Mouse (Mus musculus) neural tube, embryonic 14.5 days (tissue): ENCODE measurements around the gene Mark1. TPM values are rescaled to one million over a fixed set of nuclear protein-coding genes. Genes with fewer than 3 reads are reported as not detected.

Source experiments
- ATAC-seq: fragments of 200-750 bp; cut with Nextera tagmentation; 2 replicates; pipeline ENCODE4 v1.8.0; 2017; ENCODE audit warnings: low read depth, mild to moderate bottlenecking, moderate TSS enrichment, moderate library complexity
- H3K27ac ChIP-seq: fragments of 300-500 bp; sonication (generic); 2 replicates; pipeline ENCODE4 v1.5.1; 2014; ENCODE audit warnings: low read depth, mild to moderate bottlenecking, control low read depth, low read length, moderate library complexity, mixed read lengths
- H3K27me3 ChIP-seq: fragments of 300-500 bp; sonication (generic); 2 replicates; pipeline ENCODE4 v1.6.1; 2014; ENCODE audit warnings: low read length; ENCODE audit not compliant: control insufficient read depth, insufficient read depth
- H3K36me3 ChIP-seq: fragments of 300-500 bp; sonication (generic); 2 replicates; pipeline ENCODE4 v1.6.1; 2014; ENCODE audit warnings: low read length, mixed read lengths; ENCODE audit not compliant: control insufficient read depth, insufficient read depth
- H3K4me1 ChIP-seq: fragments of 300-500 bp; sonication (generic); 2 replicates; pipeline ENCODE4 v1.6.1; 2014; ENCODE audit warnings: low read length; ENCODE audit not compliant: control insufficient read depth, insufficient read depth
- H3K4me2 ChIP-seq: fragments of 300-500 bp; sonication (generic); 2 replicates; pipeline ENCODE4 v1.6.1; 2014; ENCODE audit warnings: mild to moderate bottlenecking, low read depth, low read length, control low read depth
- H3K4me3 ChIP-seq: fragments of 300-500 bp; sonication (generic); 2 replicates; pipeline ENCODE4 v1.5.1; 2014; ENCODE audit warnings: low read depth, low read length, control low read depth, mixed read lengths
- H3K9ac ChIP-seq: fragments of 300-500 bp; sonication (generic); replicated peaks from 2 replicates; pipeline ENCODE4 v1.6.1; 2014; ENCODE audit warnings: low read depth, mild to moderate bottlenecking, control low read depth, low read length, mixed read lengths
- H3K9me3 ChIP-seq: fragments of 300-500 bp; sonication (generic); 2 replicates; pipeline ENCODE4 v1.6.1; 2016; ENCODE audit warnings: low read length; ENCODE audit not compliant: control insufficient read depth
- WGBS: fragments of 180-500 bp; shearing (Covaris S2); extraction: QIAGEN DNeasy Blood & Tissue Kit; methylation state at CpG from one replicate; pipeline ENCODE4 v1.1.7; 2014; 5-methylcytosine and 5-hydroxymethylcytosine counted together
- polyA plus RNA-seq: library from polyadenylated mRNA; unstranded; fragments of >200 nt; fragmentation: Nextera tagmentation; extraction: Ambion mirVana; gene quantifications from 2 replicates; pipeline ENCODE4 v1.2.1, GENCODE M21; 2014

The Mark1 gene
- 14.1 and 15.2 TPM in 2 replicates for polyA plus RNA-seq

DNA sequence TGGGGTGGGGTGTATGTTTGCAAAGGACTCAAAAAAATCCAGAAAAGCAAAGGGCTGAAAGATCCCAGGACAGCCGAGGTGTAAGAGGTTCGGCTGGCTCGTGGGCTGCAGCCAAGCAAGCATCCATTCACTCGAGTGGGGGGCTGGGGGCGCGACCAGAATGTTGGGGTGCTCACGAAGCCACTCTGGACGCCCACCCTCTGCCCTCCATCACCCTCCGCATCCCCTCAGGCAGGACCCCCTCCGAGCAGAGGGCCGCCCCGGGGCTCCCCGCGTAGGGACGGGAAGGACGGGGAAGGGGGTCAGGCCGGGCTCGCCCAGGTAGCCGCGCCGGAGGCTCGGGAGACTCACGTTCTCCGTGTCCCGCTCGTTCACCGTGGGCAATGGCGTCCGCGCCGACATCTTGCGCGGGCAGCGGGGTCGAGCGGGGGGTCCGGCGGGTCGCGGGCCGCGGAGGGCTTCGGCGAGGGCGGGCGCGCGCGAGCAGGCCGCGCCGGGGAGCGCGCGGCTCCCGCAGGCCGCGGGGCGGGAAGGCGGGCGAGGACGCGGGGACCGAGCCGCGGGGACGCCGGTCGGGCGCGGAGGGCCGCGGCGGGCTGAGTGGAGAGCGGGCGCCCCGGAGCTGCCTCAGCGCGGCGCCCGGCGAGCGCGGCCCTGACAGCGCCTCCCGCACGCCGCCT lies at the start of gene Mark1:
Gene Mark1, minus strand, starts transcription at position 500 of the 680 bp plus-strand sequence.
- WGBS: 0% methylated on average over 21 of the region's 88 CpGs
- H3K9me3 ChIP-seq: no peaks in the 10 kb centered on the region
- H3K4me1 ChIP-seq: peaks cover 15% of the 10 kb centered on the region; the same call in 1 of the 2 replicates
- peak; percentile 39 for ATAC-seq
- peak within 1 kb of the TSS; percentile 95 for H3K4me3 ChIP-seq
- H3K9ac ChIP-seq: peak within 1 kb of the TSS; percentile 99
- H3K27ac ChIP-seq: peak within 1 kb of the TSS; percentile 92
- no peaks in the 10 kb centered on the region for H3K27me3 ChIP-seq
- H3K36me3 ChIP-seq: no peaks in the 10 kb centered on the region
- peak within 1 kb of the TSS; percentile 64 for H3K4me2 ChIP-seq

DNA sequence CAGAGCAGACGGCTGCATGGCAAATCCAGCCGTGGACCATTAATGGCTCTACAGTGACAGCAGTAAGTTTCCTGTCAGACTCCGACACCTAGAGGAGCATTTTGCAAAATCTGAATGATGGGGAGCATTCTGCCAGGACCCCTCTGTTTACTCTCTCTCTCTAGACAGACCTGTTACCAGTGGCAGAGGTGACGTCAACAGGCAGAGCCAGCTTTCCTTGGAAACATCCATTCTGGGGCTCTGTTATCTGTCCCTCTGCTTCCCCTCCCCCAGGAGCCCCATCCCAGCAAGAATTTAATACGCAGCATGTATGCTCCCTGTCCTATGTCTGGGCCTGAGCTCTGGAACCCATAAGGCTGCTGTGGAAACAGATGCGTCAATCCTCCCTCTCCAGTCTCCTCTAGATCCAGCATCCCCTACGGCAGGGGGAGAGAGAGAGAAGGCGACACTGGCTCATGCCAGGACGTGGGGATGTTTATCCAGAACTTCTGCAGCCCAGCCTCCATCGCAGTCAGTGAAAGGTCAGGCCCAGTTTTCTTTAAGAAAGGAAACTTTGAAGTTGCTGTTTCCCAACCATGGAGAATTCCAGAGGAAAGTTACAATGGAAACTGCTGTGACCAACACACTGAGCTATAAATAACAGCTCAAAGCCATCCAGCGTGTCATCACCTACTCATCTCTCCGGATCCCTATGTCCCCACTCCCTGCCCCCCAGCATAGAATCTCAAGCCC lies 48.3 kb upstream of the Mark1 start:
- H3K27me3 ChIP-seq: no peaks in the 10 kb centered on the region
- no peak overlapping the region for H3K4me2 ChIP-seq
- H3K36me3 ChIP-seq: no peaks in the 10 kb centered on the region
- H3K4me1 ChIP-seq: no peaks in the 10 kb centered on the region
- H3K27ac ChIP-seq: no peak overlapping the region
- H3K9me3 ChIP-seq: no peaks in the 10 kb centered on the region
- 62% methylated on average over 12 of the region's 12 CpGs for WGBS
- no peak for ATAC-seq
- no peak overlapping the region for H3K4me3 ChIP-seq
- H3K9ac ChIP-seq: no peak overlapping the region

GRCm38 (mm10) chr1:185046513-185046912 lies 47.1 kb upstream of the Mark1 start:
- Histone ChIP-seq H3K4me2 (no peak overlapping the region), H3K27me3 (no peaks in the 10 kb centered on the region), H3K36me3 (no peaks in the 10 kb centered on the region), H3K4me3 (no peak overlapping the region), H3K4me1 (no peaks in the 10 kb centered on the region), H3K9ac (no peak overlapping the region), H3K27ac (no peak overlapping the region), H3K9me3 (no peaks in the 10 kb centered on the region)
- WGBS: 92% methylated on average over 8 of the region's 8 CpGs
- ATAC-seq: no peak

DNA sequence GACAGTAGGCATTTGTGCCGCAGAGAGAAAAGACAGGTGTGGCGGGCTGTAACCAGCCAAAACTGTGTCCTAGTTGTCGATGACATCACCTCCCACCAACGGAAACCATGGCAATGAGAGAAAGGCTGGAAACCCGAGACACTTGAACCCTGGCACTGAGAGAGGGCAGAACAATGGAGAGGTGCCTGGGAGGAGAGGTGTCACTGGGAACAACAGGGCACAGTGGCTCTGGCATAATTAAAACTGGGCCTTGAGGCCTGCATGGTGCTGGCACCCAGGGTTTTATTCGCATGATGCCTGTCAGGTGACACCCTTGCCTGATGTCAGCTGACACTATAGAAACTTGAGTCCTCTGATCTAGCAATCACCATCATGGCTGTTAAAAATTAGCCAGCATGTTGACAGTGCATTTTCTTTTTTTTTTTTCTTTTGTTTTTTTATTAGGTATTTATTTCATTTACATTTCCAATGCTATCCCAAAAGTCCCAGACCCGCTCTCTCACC lies 38.9 kb upstream of the Mark1 start:
- Histone ChIP-seq H3K27ac (no peak overlapping the region), H3K4me1 (no peaks in the 10 kb centered on the region), H3K9ac (no peak overlapping the region), H3K27me3 (no peaks in the 10 kb centered on the region), H3K36me3 (no peaks in the 10 kb centered on the region), H3K4me3 (no peak overlapping the region), H3K9me3 (no peaks in the 10 kb centered on the region), H3K4me2 (no peak overlapping the region)
- WGBS: 69% methylated on average over 7 of the region's 7 CpGs
- ATAC-seq: no peak

- Histone ChIP-seq H3K4me1 (no peaks in the 10 kb centered on the region), H3K27me3 (no peaks in the 10 kb centered on the region)
- no peak for ATAC-seq
Measured at GRCm38 (mm10) chr1:185030565-185030964, 31.2 kb upstream of the Mark1 start.

DNA sequence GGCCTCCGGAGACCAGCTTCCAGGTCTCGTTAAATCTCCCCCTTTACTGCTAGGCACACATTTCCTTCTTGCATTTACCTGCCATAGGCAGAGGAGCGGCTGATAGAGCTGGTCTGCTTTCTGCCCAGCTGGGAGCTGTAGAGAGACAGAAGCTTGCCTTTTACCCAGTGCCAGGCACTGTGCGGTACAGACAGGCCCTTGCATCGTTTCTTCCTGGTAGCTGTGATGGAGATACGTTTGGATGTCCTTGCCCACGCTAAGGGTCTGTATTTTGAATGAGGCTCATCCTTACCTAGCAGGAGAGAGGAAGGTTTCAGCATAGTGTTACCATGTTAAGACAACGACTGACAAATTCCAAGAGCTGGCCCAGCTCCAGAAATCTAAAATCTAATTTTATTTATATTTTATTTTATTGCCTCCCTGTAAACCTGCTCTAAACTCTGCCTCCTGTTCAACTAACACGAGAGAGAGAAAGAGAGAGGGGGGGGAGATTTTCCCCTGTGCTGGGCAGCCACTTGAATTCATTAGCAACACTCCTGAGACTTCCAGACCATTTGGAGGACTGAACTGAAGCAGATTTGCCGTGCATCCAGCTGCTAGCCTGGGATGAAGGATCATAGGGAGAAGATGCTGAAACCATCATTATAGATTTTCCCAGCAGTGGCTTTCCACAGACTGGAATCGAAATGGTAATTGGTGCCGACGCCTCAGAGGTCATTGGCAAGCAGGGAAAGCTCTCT lies 21.2 kb upstream of the Mark1 start:
- Histone ChIP-seq H3K36me3 (no peaks in the 10 kb centered on the region), H3K9ac (no peak overlapping the region), H3K4me3 (no peak overlapping the region), H3K4me1 (no peaks in the 10 kb centered on the region), H3K9me3 (no peaks in the 10 kb centered on the region), H3K4me2 (no peak overlapping the region), H3K27me3 (no peaks in the 10 kb centered on the region), H3K27ac (peak overlapping the region; percentile 18; the same call in 1 of the 2 replicates)
- 62% methylated on average over 13 of the region's 13 CpGs for WGBS
- ATAC-seq: no peak

More at GRCm38 (mm10) chr1:185030565-185030964, 31.2 kb upstream of the Mark1 start:
- H3K27ac ChIP-seq: no peak overlapping the region
- H3K36me3 ChIP-seq: no peaks in the 10 kb centered on the region
- no peak overlapping the region for H3K4me2 ChIP-seq
- no peak overlapping the region for H3K9ac ChIP-seq
- no peaks in the 10 kb centered on the region for H3K9me3 ChIP-seq
- 84% methylated on average over 10 of the region's 10 CpGs for WGBS
- no peak overlapping the region for H3K4me3 ChIP-seq

DNA sequence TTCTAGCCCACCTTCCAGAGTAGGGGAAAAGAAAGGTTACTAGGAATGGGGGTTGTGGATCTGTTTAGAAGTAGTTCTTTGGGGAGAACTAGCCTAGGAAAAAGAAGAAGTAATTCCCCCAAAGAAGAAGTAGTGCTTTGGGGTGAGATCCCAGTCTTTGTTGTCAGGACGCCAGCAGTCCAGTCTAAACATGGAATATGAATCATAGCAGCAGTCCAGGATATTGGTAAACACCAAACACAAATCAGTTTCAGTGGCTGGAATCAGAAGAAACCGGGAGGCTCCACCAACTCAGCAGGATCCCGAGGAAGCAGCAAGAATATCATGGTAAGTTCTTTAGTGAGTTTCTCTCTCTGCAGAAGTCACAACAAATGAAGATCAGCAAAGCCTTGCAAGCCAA lies 13.2 kb upstream of the Mark1 start:
- no peaks in the 10 kb centered on the region for H3K36me3 ChIP-seq
- 83% methylated on average over 3 of the region's 3 CpGs for WGBS
- no peak for ATAC-seq

DNA sequence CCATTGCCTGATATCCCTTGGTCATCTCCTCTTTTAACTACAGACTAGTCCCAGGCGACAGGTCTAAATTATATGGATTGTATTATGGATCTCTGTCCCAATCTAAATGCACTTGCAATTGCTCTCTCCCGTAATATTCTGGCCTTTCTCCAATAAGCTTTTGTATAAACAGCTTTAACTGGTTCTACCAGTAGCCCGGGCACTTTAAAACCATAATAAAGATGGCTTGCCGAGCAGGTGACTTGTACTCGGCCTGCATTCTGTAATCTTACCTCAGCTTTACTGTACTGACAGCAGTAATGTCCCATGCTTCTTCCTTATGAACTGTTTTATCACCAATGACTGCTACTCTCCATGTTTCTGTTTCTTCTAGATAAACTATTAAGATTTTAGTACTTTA lies 7.7 kb upstream of the Mark1 start:
- Histone ChIP-seq H3K4me3 (no peak overlapping the region), H3K27ac (no peak overlapping the region), H3K9ac (no peak overlapping the region), H3K4me1 (no peaks in the 10 kb centered on the region), H3K36me3 (no peaks in the 10 kb centered on the region), H3K4me2 (no peak overlapping the region), H3K9me3 (no peaks in the 10 kb centered on the region), H3K27me3 (no peaks in the 10 kb centered on the region)
- ATAC-seq: no peak
- WGBS: 81% methylated on average over 5 of the region's 5 CpGs

More for the DNA sequence above, 13.2 kb upstream of the Mark1 start:
- Histone ChIP-seq H3K9me3 (no peaks in the 10 kb centered on the region), H3K27me3 (no peaks in the 10 kb centered on the region), H3K4me2 (no peak overlapping the region), H3K4me3 (no peak overlapping the region), H3K9ac (no peak overlapping the region), H3K4me1 (no peaks in the 10 kb centered on the region), H3K27ac (no peak overlapping the region)
